Mouse (Mus musculus): ENCODE measurements around the gene Trip6. TPM values are rescaled to one million over a fixed set of nuclear protein-coding genes. Genes with fewer than 3 reads are reported as not detected.

The Trip6 gene
- total RNA-seq (2018; cell fraction: chromatin; rRNA removed), result 10 to 100 TPM in 15 of 26 experiments, 1 to 10 TPM in 11; 1.6 to 24.0 (median 10.6) TPM
- 1 to 10 TPM in 5 of 26 experiments, under 1 TPM in 21; 0.23 to 1.5 (median 0.69) TPM for total RNA-seq (2018; cell fraction: cytosol; rRNA removed)
- 10 to 100 TPM in 6 of 26 experiments, 1 to 10 TPM in 20; 1.4 to 13.1 (median 6.2) TPM for total RNA-seq (2018; cell fraction: nucleus; rRNA removed)
- polyA plus RNA-seq (2018), result 1.0 to 2.2 TPM (median 1.2 TPM) in 3 replicates

- Histone ChIP-seq H3K27ac (no peak within 1 kb of the TSS), H3K4me3 (ENCODE audit: inconsistent target) (no peak within 1 kb of the TSS; the same call in 1 of the 2 replicates), H3K36me3 (ENCODE audit: inconsistent target) (peaks cover 28% of the 10 kb centered on the region), H3K79me2 (ENCODE audit: inconsistent target) (no peaks in the 10 kb centered on the region)
- 58% methylated on average over 29 of the region's 30 CpGs for WGBS (ENCODE audit: missing documents)
Observed at GRCm38 (mm10) chr5:137314193-137315083, at the start of gene Trip6. Gene Trip6 (minus strand): TSS chr5:137314404.

GRCm38 (mm10) chr5:137358382-137358781 lies 44.2 kb upstream of the Trip6 start:
- Histone ChIP-seq H3K4me3 (ENCODE audit: inconsistent target) (no peak overlapping the region), H3K27ac (no peak overlapping the region), H3K79me2 (ENCODE audit: inconsistent target) (no peaks in the 10 kb centered on the region), H3K36me3 (ENCODE audit: inconsistent target) (no peaks in the 10 kb centered on the region)
- 64% methylated on average over 7 of the region's 7 CpGs for WGBS (ENCODE audit: missing documents)

GRCm38 (mm10) chr5:137354091-137354490 lies 39.9 kb upstream of the Trip6 start:
- H3K36me3 ChIP-seq (ENCODE audit: inconsistent target), result no peaks in the 10 kb centered on the region
- WGBS (ENCODE audit: missing documents), result 91% methylated on average over 17 of the region's 17 CpGs
- no peak overlapping the region for H3K27ac ChIP-seq
- no peak overlapping the region for H3K4me3 ChIP-seq (ENCODE audit: inconsistent target)
- H3K79me2 ChIP-seq (ENCODE audit: inconsistent target), result no peaks in the 10 kb centered on the region

- H3K79me2 ChIP-seq (ENCODE audit: inconsistent target), result no peaks in the 10 kb centered on the region
- no peak overlapping the region for H3K4me3 ChIP-seq (ENCODE audit: inconsistent target)
- no peak overlapping the region for H3K27ac ChIP-seq
- H3K36me3 ChIP-seq (ENCODE audit: inconsistent target), result no peaks in the 10 kb centered on the region
- WGBS (ENCODE audit: missing documents), result 82% methylated on average over 16 of the region's 16 CpGs
Observed at GRCm38 (mm10) chr5:137352011-137352975, 38.1 kb upstream of the Trip6 start.

GRCm38 (mm10) chr5:137351394-137351793 lies 37.2 kb upstream of the Trip6 start:
- WGBS (ENCODE audit: missing documents), result 89% methylated on average over 4 of the region's 4 CpGs
- H3K4me3 ChIP-seq (ENCODE audit: inconsistent target), result no peak overlapping the region
- no peak overlapping the region for H3K27ac ChIP-seq
- H3K79me2 ChIP-seq (ENCODE audit: inconsistent target), result no peaks in the 10 kb centered on the region
- H3K36me3 ChIP-seq (ENCODE audit: inconsistent target), result no peaks in the 10 kb centered on the region

- WGBS (ENCODE audit: missing documents), result 46% methylated on average over 7 of the region's 8 CpGs
- H3K27ac ChIP-seq, result no peak overlapping the region
- H3K36me3 ChIP-seq (ENCODE audit: inconsistent target), result no peaks in the 10 kb centered on the region
- H3K4me3 ChIP-seq (ENCODE audit: inconsistent target), result no peak overlapping the region
- no peaks in the 10 kb centered on the region for H3K79me2 ChIP-seq (ENCODE audit: inconsistent target)
Observed at GRCm38 (mm10) chr5:137351058-137351380, 36.8 kb upstream of the Trip6 start.

GRCm38 (mm10) chr5:137350205-137351057 lies 36.2 kb upstream of the Trip6 start:
- Histone ChIP-seq H3K36me3 (ENCODE audit: inconsistent target) (no peaks in the 10 kb centered on the region), H3K79me2 (ENCODE audit: inconsistent target) (no peaks in the 10 kb centered on the region), H3K4me3 (ENCODE audit: inconsistent target) (no peak overlapping the region), H3K27ac (no peak overlapping the region)
- 4% methylated on average over 46 of the region's 55 CpGs for WGBS (ENCODE audit: missing documents)

GRCm38 (mm10) chr5:137349384-137350204 lies 35.4 kb upstream of the Trip6 start, which contains the start of gene Ephb4:
Gene Ephb4 (plus strand): TSS chr5:137350109.
- H3K79me2 ChIP-seq (ENCODE audit: inconsistent target), result no peaks in the 10 kb centered on the region
- H3K36me3 ChIP-seq (ENCODE audit: inconsistent target), result no peaks in the 10 kb centered on the region
- H3K27ac ChIP-seq, result no peak within 1 kb of the TSS
- 5% methylated on average over 18 of the region's 32 CpGs for WGBS (ENCODE audit: missing documents)
- H3K4me3 ChIP-seq (ENCODE audit: inconsistent target), result no peak within 1 kb of the TSS

GRCm38 (mm10) chr5:137348482-137349383 lies 34.5 kb upstream of the Trip6 start:
- H3K79me2 ChIP-seq (ENCODE audit: inconsistent target), result no peaks in the 10 kb centered on the region
- no peak overlapping the region for H3K4me3 ChIP-seq (ENCODE audit: inconsistent target)
- 8% methylated on average over 32 of the region's 33 CpGs for WGBS (ENCODE audit: missing documents)
- no peak overlapping the region for H3K27ac ChIP-seq
- H3K36me3 ChIP-seq (ENCODE audit: inconsistent target), result no peaks in the 10 kb centered on the region

- H3K4me3 ChIP-seq (ENCODE audit: inconsistent target), result no peak overlapping the region
- H3K79me2 ChIP-seq (ENCODE audit: inconsistent target), result no peaks in the 10 kb centered on the region
- no peaks in the 10 kb centered on the region for H3K36me3 ChIP-seq (ENCODE audit: inconsistent target)
- no peak overlapping the region for H3K27ac ChIP-seq
- 80% methylated on average over 2 of the region's 7 CpGs for WGBS (ENCODE audit: missing documents)
Observed at GRCm38 (mm10) chr5:137347856-137348255, 33.7 kb upstream of the Trip6 start.

- no peak overlapping the region for H3K4me3 ChIP-seq (ENCODE audit: inconsistent target)
- no peaks in the 10 kb centered on the region for H3K36me3 ChIP-seq (ENCODE audit: inconsistent target)
- WGBS (ENCODE audit: missing documents), result 98% methylated on average over 4 of the region's 4 CpGs
- no peak overlapping the region for H3K27ac ChIP-seq
- no peaks in the 10 kb centered on the region for H3K79me2 ChIP-seq (ENCODE audit: inconsistent target)
Observed at GRCm38 (mm10) chr5:137346983-137347382, 32.8 kb upstream of the Trip6 start.

GRCm38 (mm10) chr5:137346388-137346787 lies 32.2 kb upstream of the Trip6 start:
- 92% methylated on average over 1 of the region's 1 CpGs for WGBS (ENCODE audit: missing documents)
- Histone ChIP-seq H3K79me2 (ENCODE audit: inconsistent target) (no peaks in the 10 kb centered on the region), H3K36me3 (ENCODE audit: inconsistent target) (no peaks in the 10 kb centered on the region), H3K27ac (no peak overlapping the region), H3K4me3 (ENCODE audit: inconsistent target) (no peak overlapping the region)

Measured in macrophage (primary cell).